Mouse (Mus musculus) 3134 (cell line): ENCODE results near the gene Lipa.

ENCODE experiments used
- DNase-seq: peaks from one replicate; pipeline ENCODE4 v3.0.0-alpha.2; 2011; ENCODE audit warnings: low spot score; ENCODE audit not compliant: insufficient read length; ENCODE audit errors: extremely low read depth

Lipa gene

GRCm38 (mm10) chr19:34523106-34523725 is 4.1 kb downstream of the Lipa start:
- no peak for DNase-seq

DNA sequence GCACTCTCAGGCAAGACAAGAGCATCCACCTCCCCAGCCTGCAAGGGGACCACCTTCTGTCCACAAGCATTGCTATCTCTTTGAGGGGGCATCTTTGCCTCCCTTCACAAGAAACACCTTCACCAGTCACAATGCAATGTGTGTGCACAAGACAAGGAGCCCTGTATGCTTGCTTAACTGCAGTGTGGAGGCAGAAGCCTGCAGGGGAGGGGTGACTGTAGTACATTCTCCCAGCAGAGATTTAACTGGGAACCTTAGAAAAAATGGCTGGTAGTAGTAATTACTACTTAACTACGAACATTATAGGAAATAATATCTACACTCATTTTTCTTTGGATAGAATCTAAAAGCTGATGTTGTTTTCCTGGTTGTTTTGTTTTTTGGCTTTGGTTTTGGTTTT is 5.3 kb downstream of the Lipa start:
- no peak for DNase-seq

DNA sequence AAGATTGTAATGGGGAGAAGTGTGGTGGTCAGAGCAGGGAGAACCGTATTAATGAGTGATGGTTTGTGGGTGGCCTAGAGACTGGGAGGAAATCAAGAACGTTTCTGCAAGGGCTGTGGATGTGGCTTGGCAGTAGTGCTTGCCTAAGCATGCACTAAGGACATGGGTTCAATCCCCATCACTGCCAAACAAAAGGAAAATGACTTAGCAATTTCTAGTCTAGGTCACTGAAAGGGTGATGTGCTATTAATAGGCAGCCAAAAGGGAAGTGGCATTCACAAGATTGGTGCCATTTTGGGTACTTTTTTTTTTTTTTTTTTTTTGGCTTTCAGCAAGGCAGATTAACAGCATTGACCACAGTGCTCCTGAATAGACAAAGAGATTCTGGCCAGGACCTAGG is 5.9 kb downstream of the Lipa start:
- no peak for DNase-seq

- no peak for DNase-seq
These were observed 7.2 kb downstream of the Lipa start for GRCm38 (mm10) chr19:34520051-34520450.

GRCm38 (mm10) chr19:34519646-34520045 is 7.6 kb downstream of the Lipa start:
- DNase-seq: no peak

DNA sequence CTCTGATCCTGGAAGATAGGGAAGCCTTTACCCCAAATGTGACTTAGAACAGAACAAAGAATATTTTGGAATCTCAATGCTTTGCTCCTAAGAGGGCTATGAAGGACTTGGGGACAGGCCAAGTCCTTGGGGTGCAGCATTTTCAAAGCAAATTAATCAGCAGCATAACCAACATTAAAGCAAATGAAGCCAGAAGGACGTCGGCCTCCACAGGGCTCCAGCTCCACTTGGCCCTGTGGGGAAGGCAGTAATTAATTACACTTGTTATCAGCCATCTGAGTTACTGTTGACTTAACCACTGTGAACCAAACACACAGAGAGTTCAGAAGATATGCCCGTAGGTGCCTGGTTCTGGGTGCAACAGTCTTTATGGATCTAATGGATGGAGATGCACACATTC is 8.5 kb downstream of the Lipa start:
- DNase-seq: no peak

GRCm38 (mm10) chr19:34517812-34518594 is 9.3 kb downstream of the Lipa start:
- DNase-seq: peak; percentile 22

- DNase-seq: no peak
These were observed 10.1 kb downstream of the Lipa start for GRCm38 (mm10) chr19:34517197-34517596.

DNA sequence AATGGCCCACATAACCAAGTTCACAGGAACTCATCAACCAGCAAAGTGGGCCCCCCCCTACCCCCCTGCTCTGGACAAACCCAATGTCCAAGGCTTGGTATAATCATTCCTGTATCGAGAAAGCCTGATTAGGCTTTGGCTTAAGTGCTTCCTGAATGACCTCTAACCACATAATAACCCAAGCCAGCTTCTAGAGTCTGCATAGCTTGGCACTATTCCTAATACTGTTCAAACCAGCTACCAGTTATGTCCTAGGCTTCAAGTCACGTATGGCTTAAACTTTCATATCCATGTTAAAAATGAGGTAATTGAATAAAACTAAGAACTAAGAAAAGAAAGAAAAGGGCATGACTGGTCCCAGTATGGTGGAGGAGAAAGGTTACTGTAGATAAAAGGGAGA is 10.9 kb downstream of the Lipa start:
- no peak for DNase-seq

- no peak for DNase-seq
These were observed 11.6 kb downstream of the Lipa start for GRCm38 (mm10) chr19:34515681-34516080.

- no peak for DNase-seq
These were observed 15.7 kb downstream of the Lipa start for GRCm38 (mm10) chr19:34511528-34511927.

DNA sequence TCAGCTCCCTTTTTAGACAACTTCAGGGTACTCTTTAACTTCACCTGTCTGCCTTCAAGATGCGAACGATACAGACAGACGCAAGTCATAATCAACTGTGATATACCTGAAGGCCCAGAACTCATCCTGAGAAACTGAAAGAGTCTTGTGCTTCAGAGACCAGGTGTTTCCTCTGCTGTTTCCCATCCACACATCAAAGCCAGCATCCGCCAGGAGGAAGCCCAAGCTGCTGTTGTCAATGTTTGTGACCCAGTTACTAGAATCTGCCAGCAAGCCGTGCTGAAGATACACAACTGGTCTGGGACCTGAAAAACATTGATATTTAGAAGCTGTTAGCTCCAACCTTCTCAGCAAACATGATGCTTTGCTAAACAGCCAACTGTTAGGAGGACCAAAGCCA is 16.6 kb downstream of the Lipa start:
- no peak for DNase-seq

GRCm38 (mm10) chr19:34505161-34505721 is 22.0 kb downstream of the Lipa start:
- no peak for DNase-seq

- peak; percentile 56 for DNase-seq
These were observed 26.5 kb downstream of the Lipa start for GRCm38 (mm10) chr19:34500763-34501162.

GRCm38 (mm10) chr19:34496353-34496752 is 30.9 kb downstream of the Lipa start:
- DNase-seq: no peak

- no peak for DNase-seq
These were observed 33.4 kb downstream of the Lipa start for GRCm38 (mm10) chr19:34493859-34494258.

- peak; percentile 22 for DNase-seq
These were observed 43.7 kb downstream of the Lipa start for GRCm38 (mm10) chr19:34483547-34483946.

DNA sequence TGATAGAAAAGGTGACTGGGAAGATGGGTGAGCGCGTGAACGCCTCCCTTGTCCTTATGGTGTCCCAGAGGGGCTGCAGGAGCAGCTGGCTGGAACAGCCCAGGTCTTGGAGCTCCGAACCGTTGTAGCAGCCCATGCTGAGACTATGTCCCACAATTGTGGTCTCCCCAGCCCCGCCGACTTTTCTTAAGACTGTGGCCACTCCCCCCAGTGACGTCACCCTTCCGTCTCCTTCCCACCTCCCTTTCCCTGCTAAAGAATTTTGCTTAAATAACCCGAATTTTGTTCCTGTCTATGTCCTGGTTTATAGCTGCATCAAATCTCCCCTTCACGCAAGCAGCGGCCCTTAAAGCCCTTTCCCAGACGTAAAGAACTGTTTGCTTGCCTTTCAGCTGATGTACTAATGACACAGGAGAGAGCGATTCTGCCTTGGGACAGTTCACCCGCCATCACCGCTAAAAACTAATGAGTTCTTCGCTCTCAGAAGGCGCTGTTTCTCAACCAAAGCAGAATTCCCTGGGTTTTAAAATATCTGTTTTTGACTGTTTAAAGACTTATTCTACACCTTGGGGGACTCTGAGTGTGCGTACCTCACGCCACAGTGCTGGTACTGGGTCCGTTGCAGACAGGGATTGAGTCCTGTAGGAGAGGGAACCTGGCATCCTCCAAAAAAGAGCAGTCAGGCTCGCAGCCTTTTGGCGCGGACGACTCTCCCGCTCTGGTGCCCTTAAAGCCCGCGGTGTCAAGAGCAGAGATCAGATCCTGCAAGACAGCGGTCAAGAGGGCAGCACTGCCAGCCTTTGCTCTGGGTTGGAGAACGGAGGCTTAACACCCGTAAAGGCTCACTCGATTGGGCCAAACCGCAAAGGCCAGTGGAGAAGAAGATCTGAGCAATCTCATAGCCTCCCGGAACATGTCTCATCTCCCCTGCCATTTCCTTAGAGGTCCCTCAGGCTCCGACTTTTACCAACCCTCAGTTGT is 52.0 kb downstream of the Lipa start, which contains the start of gene Ch25h:
Ch25h (minus strand) TSS at position 174 of the 981 bp plus-strand sequence.
- no peak for DNase-seq

DNA sequence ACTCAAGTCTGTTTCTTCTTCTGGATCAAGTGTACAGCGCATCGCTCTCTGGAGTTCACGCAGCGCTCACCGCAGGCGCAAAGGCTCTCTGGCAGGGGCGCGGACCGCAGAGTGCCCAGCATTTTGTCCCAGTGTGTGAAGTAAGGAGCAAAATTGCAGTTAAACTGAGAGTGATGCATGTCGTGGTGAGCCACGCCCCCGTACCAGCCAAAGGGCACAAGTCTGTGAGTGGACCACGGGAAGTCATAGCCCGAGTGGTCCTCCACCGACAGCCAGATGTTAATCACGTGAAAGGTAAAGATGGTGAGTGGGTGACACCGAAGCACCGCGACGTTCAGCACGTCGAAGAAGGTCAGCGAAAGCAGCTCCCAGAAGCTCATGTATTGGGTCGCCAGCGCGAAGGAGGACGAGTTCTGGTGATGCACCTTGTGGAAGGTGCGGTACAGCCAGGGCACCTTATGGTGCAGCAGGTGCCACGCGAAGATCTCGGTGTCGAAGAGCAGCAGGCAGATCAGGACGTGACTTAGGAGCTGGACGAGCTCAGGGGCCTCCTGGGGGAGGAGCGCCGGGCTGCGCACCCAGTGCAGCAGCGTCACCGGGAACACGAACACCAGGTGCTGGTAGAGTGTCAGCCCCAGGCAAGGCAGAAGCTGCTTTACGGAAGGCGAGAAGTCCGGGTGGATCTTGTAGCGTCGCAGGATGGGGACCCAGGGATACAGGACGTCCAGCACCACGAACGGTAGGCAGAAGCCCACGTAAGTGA is 52.9 kb downstream of the Lipa start:
- peak; percentile 20 for DNase-seq

DNA sequence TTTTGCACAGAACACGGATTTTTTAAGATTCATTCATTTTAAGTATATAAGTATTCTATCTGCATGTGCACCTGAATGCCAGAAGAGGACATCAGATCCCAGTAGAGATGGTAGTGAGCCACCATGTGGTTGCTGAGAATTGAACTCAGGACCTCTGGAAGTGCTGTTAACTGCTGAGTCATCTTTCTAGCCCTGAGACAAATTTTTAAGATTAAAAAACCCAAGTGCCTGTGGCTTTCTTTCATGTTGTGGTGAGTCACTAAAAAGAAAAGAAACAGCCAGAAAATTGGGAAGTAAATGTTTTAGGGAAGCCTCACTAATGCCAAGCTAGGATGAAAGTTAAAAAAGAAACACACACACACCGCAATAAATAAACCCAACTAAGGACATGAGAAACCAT is 55.6 kb downstream of the Lipa start:
- DNase-seq: peak; percentile 34
